Mouse (Mus musculus) ES-E14 (cell line): ENCODE measurements at regions not wholly inside any gene's neighbourhood (a gene's known extent, or its start where the extent isn't known, plus 50 kb on each side); places are given as distances from the start of the nearest gene placed in this dataset.

ENCODE experiments used
- DNase-seq: peaks from one replicate; pipeline ENCODE4 v3.0.0-alpha.2; 2013; ENCODE audit warnings: low read depth, low spot score
- H3K27ac ChIP-seq: 2 replicates; pipeline ENCODE4 v1.5.1; 2012; ENCODE audit warnings: low read depth, mild to moderate bottlenecking, low read length, moderate library complexity, mixed read lengths; ENCODE audit not compliant: poor library complexity, insufficient read depth, severe bottlenecking
- H3K36me3 ChIP-seq: 2 replicates; pipeline ENCODE4 v1.6.1; 2012; ENCODE audit warnings: mild to moderate bottlenecking, low read length, moderate library complexity, mixed read lengths; ENCODE audit not compliant: control insufficient read depth, poor library complexity, insufficient read depth, severe bottlenecking
- H3K4me1 ChIP-seq, 2 experiments: fragments of 150-350 bp in 1 of 2; sonication (generic) in 1 of 2; 2 replicates each; pipeline ENCODE4 v1.6.1; 2012; ENCODE audit warnings: low read length in 2 of 2, mild to moderate bottlenecking in 1 of 2, mixed read lengths in 1 of 2; ENCODE audit not compliant: control insufficient read depth in 2 of 2, insufficient read depth in 2 of 2, poor library complexity in 1 of 2
- H3K4me3 ChIP-seq, 2 experiments: fragments of 150-350 bp in 1 of 2; sonication (generic) in 1 of 2; 2 replicates each; pipeline ENCODE4 v1.5.1; 2012; ENCODE audit warnings: low read length in 2 of 2, low read depth in 1 of 2, mild to moderate bottlenecking in 1 of 2, mixed read lengths in 1 of 2; ENCODE audit not compliant: insufficient read depth in 1 of 2, poor library complexity in 1 of 2, severe bottlenecking in 1 of 2
- H3K9ac ChIP-seq: 2 replicates; pipeline ENCODE4 v1.6.1; 2012; ENCODE audit warnings: low read depth, mild to moderate bottlenecking, low read length, mixed read lengths; ENCODE audit not compliant: poor library complexity, insufficient read depth, severe bottlenecking
- H3K9me3 ChIP-seq: fragments of 150-350 bp; sonication (generic); 2 replicates; pipeline ENCODE4 v1.6.1; 2012; ENCODE audit warnings: low read depth, mild to moderate bottlenecking, low read length; ENCODE audit not compliant: control insufficient read depth, insufficient read depth
- CHD2 ChIP-seq: IDR thresholded peaks from 2 replicates; pipeline ENCODE4 v1.6.1; 2014; ENCODE audit warnings: mild to moderate bottlenecking, low read depth, low read length, inconsistent platforms
- HCFC1 ChIP-seq: IDR thresholded peaks from 2 replicates; pipeline ENCODE4 v1.6.1; 2012; ENCODE audit warnings: low read length, inconsistent platforms, borderline replicate concordance; ENCODE audit not compliant: insufficient read depth
- MAFK ChIP-seq: IDR thresholded peaks from 2 replicates; pipeline ENCODE4 v1.6.1; 2014; ENCODE audit warnings: mild to moderate bottlenecking, low read depth, low read length, inconsistent platforms; ENCODE audit not compliant: insufficient read depth
- ZC3H11A ChIP-seq: IDR thresholded peaks from 2 replicates; pipeline ENCODE4 v1.6.1; 2012; ENCODE audit warnings: low read depth, mild to moderate bottlenecking, inconsistent platforms, low read length, borderline replicate concordance
- ZNF384 ChIP-seq: IDR thresholded peaks from 2 replicates; pipeline ENCODE4 v1.6.1; 2012; ENCODE audit warnings: low read depth, low read length, inconsistent platforms
- in situ Hi-C, 2 experiments: fragments of 600-800 bp; cut with MboI; formaldehyde crosslinking; loops; one replicate each; pipeline ENCODE4 v1.15.1; 2025; ENCODE audit warnings: low sequenced_read_pairs in 2 of 2, inconsistent platforms in 1 of 2; ENCODE audit not compliant: unreplicated experiment in 2 of 2

DNA sequence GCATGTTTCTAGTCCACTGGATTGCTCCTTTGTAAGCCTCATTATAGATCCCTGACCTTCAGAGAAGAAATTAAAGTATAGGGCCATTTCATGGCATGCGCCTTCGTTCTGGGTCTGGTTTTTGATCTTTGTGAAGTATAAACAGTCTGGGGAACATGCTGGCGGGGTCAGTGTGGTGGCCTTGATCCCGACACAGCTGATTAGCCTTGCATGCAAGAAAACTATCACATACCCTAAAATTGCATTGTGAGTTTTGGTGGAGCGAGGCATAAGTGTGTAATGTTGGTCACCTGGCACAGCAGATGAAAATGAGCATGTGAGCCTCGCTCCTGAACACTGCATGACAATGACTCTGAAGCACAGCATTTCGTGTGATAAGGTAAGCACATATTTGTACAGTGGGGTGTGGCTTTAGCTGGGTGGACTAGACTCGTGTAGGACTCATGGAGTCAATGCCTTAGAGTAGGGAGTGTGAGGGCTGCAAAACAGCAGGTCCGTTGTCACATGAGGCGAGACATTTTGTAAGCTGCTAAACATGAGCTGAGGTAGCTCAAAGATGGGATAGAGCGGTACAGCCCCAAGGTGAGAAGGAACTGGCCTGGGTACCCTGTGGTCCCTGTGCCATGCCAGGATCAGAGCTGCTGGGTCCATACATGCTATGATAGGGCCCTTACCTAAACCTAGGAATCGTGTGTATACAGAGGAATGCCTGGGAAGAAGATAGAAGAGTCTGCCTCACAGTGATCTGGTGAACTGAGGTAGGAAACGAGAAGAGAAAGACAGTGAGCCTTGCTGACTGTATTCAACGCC is 601.4 kb upstream of the 4930452B06Rik start:
- no peak overlapping the region for H3K9ac ChIP-seq
- no peak overlapping the region for H3K4me3 ChIP-seq
- H3K4me1 ChIP-seq, result no peaks in the 10 kb centered on the region
- H3K9me3 ChIP-seq, result no peaks in the 10 kb centered on the region
- no peak overlapping the region for H3K27ac ChIP-seq
- TF ChIP-seq MAFK (no peak), CHD2 (no peak), HCFC1 (no peak), ZNF384 (no peak), ZC3H11A (no peak)
- no peak for DNase-seq
- H3K36me3 ChIP-seq, result no peaks in the 10 kb centered on the region
- in situ Hi-C loops, result no loop called here

DNA sequence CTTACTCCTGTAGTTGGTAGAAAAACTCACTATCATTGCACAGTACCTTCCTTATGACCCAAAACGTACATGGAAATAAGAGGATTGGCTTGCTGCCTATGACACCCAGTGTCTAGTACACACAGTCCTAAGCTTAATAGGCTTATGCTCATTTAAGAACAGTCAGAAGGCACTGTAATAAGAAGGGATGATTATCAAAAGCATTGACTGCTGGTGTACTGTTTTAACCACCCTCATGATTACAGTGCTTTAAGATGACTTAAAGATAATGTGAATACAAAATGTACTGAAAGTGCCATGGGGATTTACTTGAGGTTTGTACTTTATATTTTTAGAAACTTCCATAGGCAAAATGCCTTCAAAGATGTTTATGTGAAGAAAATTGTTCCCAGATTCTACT is 586.0 kb upstream of the 4930452B06Rik start:
- TF ChIP-seq MAFK (no peak), CHD2 (no peak), HCFC1 (no peak), ZNF384 (no peak), ZC3H11A (no peak)
- no peaks in the 10 kb centered on the region for H3K36me3 ChIP-seq
- H3K9ac ChIP-seq, result no peak overlapping the region
- in situ Hi-C loops, result no loop called here
- no peaks in the 10 kb centered on the region for H3K9me3 ChIP-seq
- H3K4me1 ChIP-seq, result peaks cover 0 to 6% of the 10 kb centered on the region in 2 experiments; a peak in 1 of 4 replicates
- no peak overlapping the region for H3K27ac ChIP-seq
- no peak for DNase-seq
- no peak overlapping the region for H3K4me3 ChIP-seq

DNA sequence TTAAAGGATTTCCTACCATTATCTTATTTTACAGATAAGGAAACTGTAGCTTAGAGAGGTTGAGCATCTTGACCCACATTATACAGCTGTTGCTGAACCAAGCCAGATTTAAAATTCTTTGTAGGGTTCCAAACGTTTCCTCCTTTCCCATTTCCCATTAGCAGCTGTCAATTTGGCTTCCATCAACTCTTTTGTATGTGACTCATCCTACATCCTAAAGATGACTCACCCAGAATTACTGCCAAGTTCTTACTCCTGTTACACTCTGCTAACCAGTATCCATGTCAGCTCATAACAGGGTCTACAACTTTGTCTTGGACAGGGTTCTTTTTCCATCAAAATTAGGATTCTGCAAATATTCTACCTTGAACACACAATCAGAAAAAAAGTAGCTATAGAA is 579.2 kb upstream of the 4930452B06Rik start:
- H3K9ac ChIP-seq, result no peak overlapping the region
- TF ChIP-seq MAFK (no peak), ZNF384 (no peak), ZC3H11A (no peak), CHD2 (no peak), HCFC1 (no peak)
- no peak overlapping the region for H3K4me3 ChIP-seq
- H3K27ac ChIP-seq, result no peak overlapping the region
- no peak for DNase-seq
- no peaks in the 10 kb centered on the region for H3K9me3 ChIP-seq
- in situ Hi-C loops, result no loop called here
- no peaks in the 10 kb centered on the region for H3K36me3 ChIP-seq
- peaks cover 2 to 6% of the 10 kb centered on the region in 2 experiments; a peak in 2 of 4 replicates for H3K4me1 ChIP-seq

DNA sequence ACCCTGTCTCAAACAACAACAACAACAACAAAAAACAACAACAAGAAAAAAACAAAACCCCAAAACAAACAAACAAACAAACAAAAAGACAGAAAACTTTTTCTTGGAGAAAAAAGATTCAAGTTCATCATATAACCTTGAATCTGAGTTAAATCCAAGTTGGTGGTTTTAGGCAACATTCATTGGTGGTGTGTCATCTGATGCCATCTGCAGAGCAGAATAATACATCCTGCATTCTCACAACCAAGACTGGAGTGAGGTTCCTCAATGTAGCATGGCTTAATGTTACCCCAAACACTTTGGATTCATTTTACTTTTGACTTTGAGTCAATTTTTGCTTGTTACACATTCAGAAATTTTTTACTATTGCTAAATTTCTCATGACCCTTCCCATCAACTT is 577.3 kb upstream of the 4930452B06Rik start:
- in situ Hi-C loops, result no loop called here
- Histone ChIP-seq H3K4me1 (peaks cover 0 to 6% of the 10 kb centered on the region in 2 experiments; a peak in 1 of 4 replicates), H3K27ac (no peak overlapping the region; the same call in 1 of the 2 replicates), H3K4me3 (no peak overlapping the region), H3K9me3 (no peaks in the 10 kb centered on the region), H3K9ac (no peak overlapping the region), H3K36me3 (no peaks in the 10 kb centered on the region)
- DNase-seq, result no peak
- TF ChIP-seq MAFK, result no peak
- no peak for TF ChIP-seq ZC3H11A
- TF ChIP-seq HCFC1, result no peak
- TF ChIP-seq ZNF384, result no peak
- TF ChIP-seq CHD2, result no peak

DNA sequence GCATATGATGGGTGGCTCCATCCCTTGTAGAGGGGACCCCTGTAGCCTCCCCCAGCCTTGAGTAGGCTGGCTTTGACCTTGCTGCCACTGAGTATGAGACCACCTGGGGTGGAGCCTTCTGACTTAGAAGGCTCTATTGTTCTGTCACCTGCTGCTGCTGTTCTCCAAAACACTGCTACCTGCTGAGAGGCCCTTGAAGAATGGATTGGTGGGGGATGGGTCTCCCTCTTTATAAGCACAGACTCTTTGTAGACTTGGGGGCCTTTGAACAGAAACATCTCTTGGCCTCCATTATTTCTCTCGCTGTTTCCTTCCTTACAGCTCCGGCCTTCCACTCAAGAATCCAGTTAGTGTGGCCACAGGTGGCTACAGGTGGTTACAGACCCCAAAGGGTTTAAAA is 576.1 kb upstream of the 4930452B06Rik start:
- H3K4me3 ChIP-seq, result no peak overlapping the region

More for the DNA sequence above, 576.1 kb upstream of the 4930452B06Rik start:
- Histone ChIP-seq H3K4me1 (peaks cover 0 to 6% of the 10 kb centered on the region in 2 experiments; a peak in 1 of 4 replicates), H3K9me3 (no peaks in the 10 kb centered on the region), H3K9ac (no peak overlapping the region), H3K36me3 (no peaks in the 10 kb centered on the region), H3K27ac (peak overlapping the region; percentile 47; the same call in 1 of the 2 replicates)
- DNase-seq, result peak; percentile 82
- in situ Hi-C loops, result no loop called here
- TF ChIP-seq ZNF384 (no peak), HCFC1 (no peak), ZC3H11A (no peak), MAFK (no peak), CHD2 (no peak)
